Mouse (Mus musculus) neural tube, embryonic 11.5 days (tissue): ENCODE measurements around the gene Tvp23b. TPM values are rescaled to one million over a fixed set of nuclear protein-coding genes. Genes with fewer than 3 reads are reported as not detected.
A peak's percentile ranks its signal among the peaks of the same experiment; 100 is the strongest.

Experiments used
- ATAC-seq: fragments of 200-750 bp; cut with Nextera tagmentation; 2 replicates; pipeline ENCODE4 v1.8.0; 2017; ENCODE audit warnings: moderate number of reproducible peaks, mild to moderate bottlenecking, moderate TSS enrichment, moderate library complexity; ENCODE audit not compliant: insufficient read depth, low FRiP score, low TSS enrichment
- DNase-seq: peaks from one replicate; pipeline ENCODE4 v3.0.0-alpha.2; 2015; ENCODE audit warnings: low spot score
- H3K27ac ChIP-seq: fragments of 300-500 bp; sonication (generic); 2 replicates; pipeline ENCODE4 v1.5.1; 2014; ENCODE audit warnings: low read depth, mild to moderate bottlenecking, low read length
- H3K27me3 ChIP-seq: fragments of 300-500 bp; sonication (generic); 2 replicates; pipeline ENCODE4 v1.6.1; 2014; ENCODE audit warnings: mild to moderate bottlenecking, low read length, mixed read lengths; ENCODE audit not compliant: control insufficient read depth, insufficient read depth
- H3K36me3 ChIP-seq: fragments of 300-500 bp; sonication (generic); 2 replicates; pipeline ENCODE4 v1.6.1; 2014; ENCODE audit warnings: mild to moderate bottlenecking, low read length, moderate library complexity, mixed read lengths; ENCODE audit not compliant: control insufficient read depth, insufficient read depth
- H3K4me1 ChIP-seq: fragments of 300-500 bp; sonication (generic); 2 replicates; pipeline ENCODE4 v1.6.1; 2014; ENCODE audit warnings: low read length, mixed read lengths; ENCODE audit not compliant: control insufficient read depth, insufficient read depth
- H3K4me2 ChIP-seq: fragments of 300-500 bp; sonication (generic); 2 replicates; pipeline ENCODE4 v1.6.1; 2014; ENCODE audit warnings: low read depth, mild to moderate bottlenecking, moderate library complexity
- H3K4me3 ChIP-seq: fragments of 300-500 bp; sonication (generic); 2 replicates; pipeline ENCODE4 v1.5.1; 2014; ENCODE audit warnings: low read depth, low read length
- H3K9ac ChIP-seq: fragments of 300-500 bp; sonication (generic); 2 replicates; pipeline ENCODE4 v1.6.1; 2014; ENCODE audit warnings: mild to moderate bottlenecking, low read length
- H3K9me3 ChIP-seq: fragments of 300-500 bp; sonication (generic); 2 replicates; pipeline ENCODE4 v1.6.1; 2016; ENCODE audit warnings: low read length; ENCODE audit not compliant: control insufficient read depth
- WGBS: fragments of 180-500 bp; shearing (Covaris S2); extraction: QIAGEN DNeasy Blood & Tissue Kit; methylation state at CpG from one replicate; pipeline ENCODE4 v1.1.7; 2014; 5-methylcytosine and 5-hydroxymethylcytosine counted together
- polyA plus RNA-seq: library from polyadenylated mRNA; unstranded; fragments of >200 nt; fragmentation: Nextera tagmentation; extraction: Ambion mirVana; gene quantifications from 2 replicates; pipeline ENCODE4 v1.2.1, GENCODE M21; 2014

Tvp23b gene
- polyA plus RNA-seq = 43.1 and 46.3 TPM in 2 replicates

DNA sequence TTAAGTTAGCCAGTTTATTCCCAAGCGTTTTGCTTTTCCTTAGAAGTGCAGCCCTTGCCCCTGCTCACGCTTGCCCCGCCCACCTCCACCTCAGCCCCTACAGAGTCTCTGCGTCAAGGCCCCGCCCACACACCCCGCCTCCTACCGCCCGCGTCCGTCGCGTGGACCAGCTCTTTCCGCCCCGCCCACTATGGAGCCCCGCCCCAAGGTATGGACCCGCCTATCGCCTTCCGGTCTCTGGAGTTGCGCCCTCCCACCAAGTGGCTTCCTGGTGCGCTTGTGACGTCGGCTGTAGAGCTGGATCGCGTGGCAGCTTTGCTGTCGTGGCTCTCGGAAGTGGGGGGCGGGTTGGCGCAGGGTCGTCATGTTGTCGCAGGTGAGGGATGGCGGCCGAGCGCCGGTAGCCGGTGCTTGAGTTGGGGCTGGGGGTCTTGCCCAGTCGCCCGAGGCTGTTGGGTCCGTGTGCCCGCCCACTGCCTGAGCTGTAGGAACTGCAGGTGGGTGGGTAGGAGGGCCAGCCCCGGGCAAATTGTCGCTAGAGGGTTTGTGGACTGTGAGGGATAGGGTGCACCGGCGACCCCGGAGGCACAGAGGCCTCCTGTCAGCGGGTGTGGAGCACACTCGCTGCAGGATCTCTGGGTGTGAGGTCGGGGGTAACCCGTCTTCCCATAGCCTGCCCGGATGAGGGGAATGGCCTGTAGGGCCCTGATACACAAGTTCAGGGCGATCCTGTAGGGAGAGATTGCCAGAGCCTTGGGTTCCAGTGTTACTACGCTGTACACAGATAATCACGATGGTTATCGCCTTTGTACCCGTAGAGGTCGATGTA is at the start of gene Tvp23b:
TSS of gene Tvp23b (plus strand) at position 236 of the 829 bp plus-strand sequence.
- 2% methylated on average over 54 of the region's 55 CpGs for WGBS
- DNase-seq = peak; percentile 99
- H3K27ac ChIP-seq = peak within 1 kb of the TSS; percentile 76

DNA sequence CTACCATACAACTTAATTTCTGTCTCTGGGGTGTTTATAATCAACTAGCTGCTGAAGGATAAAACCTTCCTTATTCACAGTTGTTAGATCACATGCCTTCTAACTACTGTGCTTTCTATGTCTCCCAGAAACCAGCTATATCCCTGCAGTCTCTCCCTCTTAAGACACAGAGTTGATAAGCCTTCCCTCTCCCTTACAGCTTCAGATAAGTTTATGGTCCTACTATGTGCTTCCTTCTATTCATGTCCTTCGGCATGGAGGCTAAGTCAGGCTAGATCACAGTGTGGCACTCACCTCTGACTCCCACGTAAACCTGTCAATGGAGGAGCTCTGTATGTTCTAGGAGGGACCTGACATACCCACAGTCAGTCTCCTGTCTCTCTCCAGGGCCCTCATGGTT is 48.9 kb upstream of the Tvp23b start:
- no peak overlapping the region for H3K4me3 ChIP-seq
- DNase-seq (no peak), ATAC-seq (no peak)
- H3K27ac ChIP-seq = no peak overlapping the region
- WGBS = 91% methylated on average over 2 of the region's 2 CpGs
- H3K27me3 ChIP-seq = no peaks in the 10 kb centered on the region
- no peak overlapping the region for H3K9ac ChIP-seq
- no peaks in the 10 kb centered on the region for H3K4me1 ChIP-seq
- no peaks in the 10 kb centered on the region for H3K36me3 ChIP-seq
- no peak overlapping the region for H3K4me2 ChIP-seq
- no peaks in the 10 kb centered on the region for H3K9me3 ChIP-seq

More for the DNA sequence above, at the start of gene Tvp23b:
- no peaks in the 10 kb centered on the region for H3K27me3 ChIP-seq
- peak within 1 kb of the TSS; percentile 73 for H3K4me2 ChIP-seq
- peak within 1 kb of the TSS; percentile 64 for H3K9ac ChIP-seq
- peak; percentile 97 for ATAC-seq
- H3K9me3 ChIP-seq = no peaks in the 10 kb centered on the region
- peak within 1 kb of the TSS; percentile 73 for H3K4me3 ChIP-seq
- H3K4me1 ChIP-seq = no peaks in the 10 kb centered on the region
- H3K36me3 ChIP-seq = no peaks in the 10 kb centered on the region

DNA sequence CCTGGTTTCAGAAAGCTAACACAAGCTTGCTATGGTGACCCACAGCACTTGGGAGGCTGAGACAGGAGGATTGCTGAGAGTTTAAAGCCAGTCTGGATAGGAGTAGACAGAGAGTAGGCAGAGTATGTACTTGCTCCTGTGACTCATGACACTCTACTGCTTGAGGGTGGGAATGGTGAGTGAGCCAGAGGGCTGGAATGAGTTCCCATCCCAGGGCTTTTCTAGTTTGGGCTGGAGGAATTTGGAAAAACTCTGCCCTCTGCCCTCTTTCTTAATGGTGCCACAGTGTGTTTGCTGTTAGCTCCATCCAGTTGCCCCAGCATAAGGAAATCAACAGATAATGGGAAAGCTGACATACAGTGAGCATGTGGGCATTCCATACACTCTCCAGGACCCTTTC is 47.3 kb upstream of the Tvp23b start:
- H3K4me2 ChIP-seq = no peak overlapping the region
- H3K9ac ChIP-seq = no peak overlapping the region
- no peaks in the 10 kb centered on the region for H3K4me1 ChIP-seq
- H3K4me3 ChIP-seq = no peak overlapping the region
- no peaks in the 10 kb centered on the region for H3K27me3 ChIP-seq
- no peak overlapping the region for H3K27ac ChIP-seq
- no peak for DNase-seq
- no peak for ATAC-seq
- no peaks in the 10 kb centered on the region for H3K36me3 ChIP-seq
- no peaks in the 10 kb centered on the region for H3K9me3 ChIP-seq

DNA sequence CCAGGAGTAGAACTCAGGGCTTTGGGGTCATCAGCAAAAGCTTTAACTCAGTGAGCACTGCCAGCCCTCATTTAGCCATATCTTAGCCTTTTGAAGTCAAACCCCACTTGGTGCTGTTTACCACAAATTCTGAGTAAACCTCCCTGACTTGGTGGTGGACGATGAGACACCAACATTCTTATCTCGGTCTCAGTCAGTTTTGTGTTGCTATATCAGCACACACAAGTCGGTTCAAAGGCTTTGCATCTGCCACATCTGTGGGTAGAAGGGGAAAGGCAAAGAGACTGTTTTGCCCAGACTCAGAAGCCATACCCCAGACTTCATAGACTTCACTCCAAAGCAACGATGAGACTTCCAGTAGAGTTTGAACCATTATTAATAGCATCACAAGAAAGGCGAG is 34.7 kb upstream of the Tvp23b start:
- no peak for ATAC-seq
- Histone ChIP-seq H3K4me1 (peaks cover 7% of the 10 kb centered on the region), H3K4me2 (no peak overlapping the region), H3K27me3 (no peaks in the 10 kb centered on the region), H3K36me3 (no peaks in the 10 kb centered on the region), H3K9ac (no peak overlapping the region), H3K9me3 (no peaks in the 10 kb centered on the region), H3K27ac (no peak overlapping the region), H3K4me3 (no peak overlapping the region)
- 88% methylated on average over 5 of the region's 5 CpGs for WGBS
- DNase-seq = no peak

DNA sequence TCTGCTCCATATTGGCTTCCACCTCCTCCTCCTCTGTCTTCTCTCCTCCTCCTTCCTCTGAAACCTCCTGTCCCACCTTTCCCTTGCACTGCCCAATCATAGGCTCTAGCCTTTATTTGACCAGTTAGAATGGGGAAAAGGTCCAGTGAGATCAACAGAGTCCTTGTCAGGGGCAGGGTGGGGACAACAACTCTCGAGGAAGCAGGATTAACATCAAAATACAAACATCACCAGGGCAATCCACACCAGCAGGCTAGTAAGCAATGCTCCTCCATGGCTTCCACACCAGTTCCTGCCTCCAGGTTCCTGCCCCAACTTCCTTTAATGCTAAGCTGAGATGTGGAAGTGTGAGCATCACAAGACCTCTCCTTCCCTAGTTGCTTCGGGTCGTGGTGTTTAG is 33.5 kb upstream of the Tvp23b start:
- Histone ChIP-seq H3K27ac (no peak overlapping the region), H3K9me3 (no peaks in the 10 kb centered on the region), H3K4me2 (no peak overlapping the region), H3K4me3 (no peak overlapping the region), H3K27me3 (no peaks in the 10 kb centered on the region), H3K36me3 (no peaks in the 10 kb centered on the region), H3K4me1 (peaks cover 7% of the 10 kb centered on the region), H3K9ac (no peak overlapping the region)
- ATAC-seq = no peak
- 75% methylated on average over 3 of the region's 3 CpGs for WGBS
- no peak for DNase-seq

DNA sequence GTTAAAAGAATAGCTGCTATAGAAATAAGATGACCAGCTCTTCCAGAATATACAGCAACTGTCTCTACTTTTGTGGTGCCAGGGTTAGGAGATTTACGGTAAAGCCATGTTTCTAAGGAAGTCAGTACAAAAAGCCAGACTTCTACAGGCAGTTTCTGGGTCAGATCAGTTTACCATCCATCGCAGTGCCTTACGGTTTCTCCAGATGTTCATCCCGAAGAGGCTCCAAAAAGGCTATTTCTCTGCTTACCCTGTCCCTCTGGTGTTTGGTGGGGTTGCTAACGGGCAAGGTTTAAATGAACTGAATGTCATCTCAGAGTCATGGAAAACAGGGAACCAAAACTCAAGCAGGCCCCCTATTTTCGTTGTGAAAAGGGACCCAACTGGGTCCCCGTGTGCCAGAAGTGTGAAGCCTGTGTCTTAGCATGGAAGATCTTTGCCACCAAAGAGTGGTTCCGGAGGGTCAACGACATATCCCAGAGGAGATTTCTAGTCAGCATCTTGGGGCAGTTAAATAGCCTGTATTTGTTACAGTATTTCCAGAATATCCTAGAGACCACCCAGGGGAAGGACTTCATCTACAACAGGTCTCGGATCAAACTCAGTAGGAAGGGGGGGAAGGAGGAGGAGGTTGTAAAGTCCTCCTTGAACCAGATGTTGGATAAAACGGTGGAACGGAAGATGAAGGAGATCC is 32.1 kb upstream of the Tvp23b start, which contains the start of gene Fbxw10:
TSS of gene Fbxw10 (plus strand) at position 109 of the 694 bp plus-strand sequence.
- no peaks in the 10 kb centered on the region for H3K27me3 ChIP-seq
- 28% methylated on average over 12 of the region's 12 CpGs for WGBS
- peak within 1 kb of the TSS; percentile 23; the same call in 1 of the 2 replicates for H3K4me2 ChIP-seq
- peaks cover 7% of the 10 kb centered on the region for H3K4me1 ChIP-seq
- no peak for ATAC-seq
- no peaks in the 10 kb centered on the region for H3K9me3 ChIP-seq
- H3K27ac ChIP-seq = no peak within 1 kb of the TSS
- peak; percentile 23 for DNase-seq
- no peak within 1 kb of the TSS for H3K4me3 ChIP-seq
- no peak within 1 kb of the TSS for H3K9ac ChIP-seq
- H3K36me3 ChIP-seq = no peaks in the 10 kb centered on the region

DNA sequence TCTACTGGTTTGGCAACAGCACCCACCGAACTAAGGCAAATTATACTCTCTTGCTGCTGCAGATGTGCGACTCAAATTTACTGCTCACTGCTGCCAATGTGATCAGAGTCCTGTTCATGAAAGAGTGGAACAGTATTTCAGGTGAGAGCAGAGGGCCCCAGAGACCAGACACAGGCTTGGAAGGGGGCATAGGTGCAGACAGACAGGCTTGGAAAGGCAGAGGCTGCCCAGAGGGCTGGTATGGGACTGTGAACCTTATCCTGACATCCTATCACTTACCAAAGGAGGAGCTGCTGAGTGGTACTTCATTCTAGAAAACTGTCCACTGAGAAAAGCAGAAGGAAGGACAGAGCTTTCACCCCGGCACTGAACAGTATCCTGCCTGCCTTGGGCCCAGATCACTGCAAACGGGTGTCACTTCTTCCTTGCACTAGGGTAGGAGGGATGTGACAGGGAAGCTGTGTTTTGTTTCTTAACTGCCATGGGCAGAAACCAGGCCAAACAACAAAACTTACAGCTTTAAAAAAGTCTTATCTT is 31.5 kb upstream of the Tvp23b start:
- peaks cover 7% of the 10 kb centered on the region for H3K4me1 ChIP-seq
- ATAC-seq (no peak), DNase-seq (no peak)
- 58% methylated on average over 4 of the region's 4 CpGs for WGBS
- H3K9me3 ChIP-seq = no peaks in the 10 kb centered on the region
- no peak overlapping the region for H3K4me3 ChIP-seq
- no peaks in the 10 kb centered on the region for H3K27me3 ChIP-seq
- H3K36me3 ChIP-seq = no peaks in the 10 kb centered on the region
- no peak overlapping the region for H3K9ac ChIP-seq
- no peak overlapping the region for H3K27ac ChIP-seq
- no peak overlapping the region for H3K4me2 ChIP-seq

DNA sequence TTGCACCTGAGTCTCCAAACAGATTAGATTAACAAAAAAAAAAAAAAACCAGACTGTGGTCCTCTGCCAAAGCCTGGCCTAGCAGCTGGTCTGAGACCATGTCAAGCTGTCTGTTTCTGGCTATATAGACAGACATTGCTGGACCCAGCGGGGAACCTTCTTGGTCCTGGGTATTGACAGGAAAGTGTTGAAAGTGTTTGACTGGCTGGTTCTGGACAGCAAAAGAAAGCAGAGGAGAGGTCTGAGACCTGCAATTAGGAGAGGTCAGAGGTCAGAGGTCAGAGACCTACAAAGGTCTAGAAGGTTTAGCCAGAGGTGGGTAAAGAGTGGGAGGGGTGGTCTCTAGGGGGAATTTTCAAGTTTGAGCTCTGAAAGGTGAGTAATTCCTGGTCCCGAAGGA is 31.0 kb upstream of the Tvp23b start:
- H3K4me1 ChIP-seq = peaks cover 7% of the 10 kb centered on the region
- H3K27ac ChIP-seq = no peak overlapping the region
- ATAC-seq = no peak
- DNase-seq = no peak
- H3K27me3 ChIP-seq = no peaks in the 10 kb centered on the region
- WGBS = 55% methylated on average over 2 of the region's 2 CpGs
- H3K9me3 ChIP-seq = no peaks in the 10 kb centered on the region
- H3K4me3 ChIP-seq = no peak overlapping the region
- H3K4me2 ChIP-seq = no peak overlapping the region
- H3K9ac ChIP-seq = no peak overlapping the region
- no peaks in the 10 kb centered on the region for H3K36me3 ChIP-seq
